Mouse (Mus musculus) embryonic fibroblast, embryonic 13.5 days (primary cell): ENCODE measurements around the gene Anp32b. TPM values are rescaled to one million over a fixed set of nuclear protein-coding genes. Genes with fewer than 3 reads are reported as not detected.

Experiments used
- H3K27ac ChIP-seq: 2 replicates; pipeline ENCODE4 v1.5.1; 2012; ENCODE audit warnings: low read length, control low read depth, inconsistent platforms; ENCODE audit not compliant: insufficient read depth
- H3K4me1 ChIP-seq: 2 replicates; pipeline ENCODE4 v1.6.1; 2011; ENCODE audit warnings: low read length; ENCODE audit not compliant: control insufficient read depth, insufficient read depth
- H3K4me3 ChIP-seq: 2 replicates; pipeline ENCODE4 v1.5.1; 2011; ENCODE audit warnings: mild to moderate bottlenecking, control low read depth, low read length; ENCODE audit not compliant: insufficient read depth
- CTCF ChIP-seq: IDR thresholded peaks from 2 replicates; pipeline ENCODE4 v1.5.1; 2011; ENCODE audit warnings: mild to moderate bottlenecking, control low read depth, low read length, moderate library complexity, borderline replicate concordance; ENCODE audit not compliant: insufficient read depth
- POLR2A ChIP-seq: IDR thresholded peaks from 2 replicates; pipeline ENCODE4 v1.6.1; 2011; ENCODE audit warnings: low read depth, mild to moderate bottlenecking, control low read depth, low read length, moderate library complexity
- polyA plus RNA-seq: library from polyadenylated mRNA; stranded (reverse); fragments of >200 nt; gene quantifications from 2 replicates; pipeline ENCODE4 v1.2.4, GENCODE M21; 2011; ENCODE audit warnings: low read depth; ENCODE audit not compliant: missing spikeins, insufficient read length

The Anp32b gene
- polyA plus RNA-seq, 1 experiment = 231 TPM

DNA sequence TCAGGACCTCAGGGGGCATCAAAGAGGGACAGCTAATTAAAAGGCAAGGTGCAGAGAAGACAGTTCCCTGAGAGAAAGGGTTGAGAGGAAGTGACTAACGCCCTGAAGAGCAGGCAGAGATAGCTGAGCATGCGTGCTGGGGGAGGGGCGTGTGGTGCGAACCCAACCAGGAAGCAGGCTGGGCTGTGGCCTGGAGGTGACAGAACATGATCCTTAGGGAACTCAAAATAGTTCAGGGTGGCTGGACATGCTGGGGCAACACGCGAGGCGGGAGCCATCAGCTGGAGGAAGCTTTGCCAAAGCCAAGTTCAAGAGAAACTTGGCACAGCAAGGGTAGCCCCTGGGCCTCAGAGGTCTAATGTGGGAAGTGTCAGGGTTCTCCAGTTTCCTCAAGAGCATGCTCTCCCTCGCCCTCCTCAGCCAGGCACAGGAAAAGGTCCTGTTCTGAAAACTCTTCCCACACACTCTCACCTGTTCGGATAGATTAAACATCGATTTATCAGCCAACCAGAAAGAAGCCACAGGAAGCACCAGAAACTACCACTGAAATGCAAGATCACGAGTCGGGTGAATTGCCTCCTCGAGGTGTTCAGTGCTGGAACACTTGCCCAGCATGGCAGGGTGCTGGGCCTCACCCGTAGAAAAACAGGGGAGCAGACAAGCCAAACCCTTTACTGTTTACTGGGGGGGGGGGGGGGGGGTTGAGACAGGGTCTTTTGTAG is 35.2 kb downstream of the Anp32b start:
- Histone ChIP-seq H3K4me3 (no peak overlapping the region), H3K4me1 (no peaks in the 10 kb centered on the region), H3K27ac (no peak overlapping the region)
- TF ChIP-seq CTCF (no peak), POLR2A (no peak)

DNA sequence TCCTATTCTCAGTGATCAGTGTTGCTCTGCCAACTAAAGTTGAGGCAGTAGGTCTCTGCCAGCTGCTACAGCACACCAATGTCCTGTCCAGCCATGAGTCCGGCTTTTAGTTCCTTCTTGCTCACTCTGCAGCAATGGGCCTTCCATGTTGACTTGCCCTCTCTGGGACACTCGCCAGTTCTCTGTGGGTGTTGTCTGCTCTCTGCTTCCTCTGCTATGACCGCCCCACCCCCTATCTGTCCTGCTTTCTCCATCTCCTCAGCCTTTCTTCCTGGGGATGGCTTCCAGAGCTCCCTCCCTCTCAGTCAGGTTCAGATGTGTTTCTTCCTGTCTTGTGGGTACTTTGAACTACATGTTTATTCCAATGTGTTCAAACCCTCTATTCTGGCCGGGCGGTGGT is 36.6 kb downstream of the Anp32b start:
- no peaks in the 10 kb centered on the region for H3K4me1 ChIP-seq
- TF ChIP-seq CTCF (no peak), POLR2A (no peak)
- no peak overlapping the region for H3K4me3 ChIP-seq
- no peak overlapping the region for H3K27ac ChIP-seq

GRCm38 (mm10) chr4:46489028-46489925 is 38.6 kb downstream of the Anp32b start, which contains the start of gene Nans:
Gene Nans, plus strand, starts transcription at chr4:46489248.
- peak within 1 kb of the TSS; percentile 90 for H3K4me3 ChIP-seq
- TF ChIP-seq POLR2A (peak; percentile 79), CTCF (no peak)
- no peaks in the 10 kb centered on the region for H3K4me1 ChIP-seq
- peak within 1 kb of the TSS; percentile 15; the same call in 1 of the 2 replicates for H3K27ac ChIP-seq

DNA sequence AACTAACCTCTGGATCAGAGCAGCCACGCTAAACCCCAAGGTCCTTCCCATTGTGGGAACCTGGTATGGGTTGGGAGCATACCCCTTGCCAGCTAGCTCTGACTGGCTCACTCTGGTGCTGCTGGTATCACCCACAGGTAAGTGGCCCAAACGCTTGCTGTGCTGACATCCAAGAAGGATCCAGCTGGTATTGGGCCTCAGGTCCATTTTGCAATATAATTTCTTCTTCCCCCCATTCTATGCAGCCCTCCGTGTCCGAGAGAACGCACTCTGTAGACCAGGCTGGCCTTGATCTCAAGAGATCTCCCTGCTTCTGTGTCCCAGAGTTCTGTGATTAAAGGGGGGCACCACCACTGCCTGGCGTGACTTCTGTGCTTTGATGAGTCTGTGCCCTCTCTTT is 42.4 kb downstream of the Anp32b start:
- TF ChIP-seq POLR2A = no peak
- TF ChIP-seq CTCF = no peak
- Histone ChIP-seq H3K27ac (no peak overlapping the region), H3K4me3 (no peak overlapping the region), H3K4me1 (no peaks in the 10 kb centered on the region)

DNA sequence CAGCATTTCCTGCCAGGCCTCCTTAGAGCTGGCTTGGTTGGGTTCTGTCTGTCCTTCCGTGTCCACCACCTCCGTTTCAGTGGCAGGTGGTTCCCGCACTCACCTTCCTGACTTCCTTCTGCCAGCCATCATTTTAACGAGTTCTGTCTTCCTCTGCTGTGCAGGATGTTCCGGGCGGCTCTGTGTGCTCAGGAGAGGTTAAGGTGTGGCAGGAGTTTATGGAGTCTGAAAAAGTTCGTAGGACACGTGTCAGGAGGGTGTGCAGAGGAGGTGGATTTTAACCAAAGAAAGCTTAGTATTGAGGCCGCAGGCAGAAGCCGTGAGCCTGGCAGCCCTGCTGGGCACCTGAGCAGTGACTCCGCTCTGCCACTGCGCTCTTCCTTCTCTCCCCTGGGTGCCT is 44.8 kb downstream of the Anp32b start:
- Histone ChIP-seq H3K4me3 (no peak overlapping the region), H3K4me1 (no peaks in the 10 kb centered on the region), H3K27ac (no peak overlapping the region)
- no peak for TF ChIP-seq CTCF
- no peak for TF ChIP-seq POLR2A

- H3K4me3 ChIP-seq = no peak overlapping the region
- TF ChIP-seq POLR2A (no peak), CTCF (peak; percentile 35; the same call in 1 of the 2 replicates)
- no peaks in the 10 kb centered on the region for H3K4me1 ChIP-seq
- H3K27ac ChIP-seq = no peak overlapping the region
These were observed 46.7 kb downstream of the Anp32b start for GRCm38 (mm10) chr4:46497286-46497892.

GRCm38 (mm10) chr4:46498511-46498910 is 47.8 kb downstream of the Anp32b start:
- no peak overlapping the region for H3K4me3 ChIP-seq
- no peak overlapping the region for H3K27ac ChIP-seq
- TF ChIP-seq CTCF (no peak), POLR2A (no peak)
- no peaks in the 10 kb centered on the region for H3K4me1 ChIP-seq

GRCm38 (mm10) chr4:46498976-46499375 is 48.3 kb downstream of the Anp32b start:
- H3K27ac ChIP-seq = no peak overlapping the region
- no peak overlapping the region for H3K4me3 ChIP-seq
- TF ChIP-seq CTCF = no peak
- no peak for TF ChIP-seq POLR2A
- H3K4me1 ChIP-seq = no peaks in the 10 kb centered on the region

GRCm38 (mm10) chr4:46502606-46503502 is 52.2 kb downstream of the Anp32b start:
- no peak overlapping the region for H3K4me3 ChIP-seq

More at GRCm38 (mm10) chr4:46502606-46503502, 52.2 kb downstream of the Anp32b start:
- TF ChIP-seq POLR2A (no peak), CTCF (no peak)
- Histone ChIP-seq H3K27ac (no peak overlapping the region), H3K4me1 (no peaks in the 10 kb centered on the region)
